8 mouse cellular contexts compared by ENCODE assay signal in the genomic region with DNA sequence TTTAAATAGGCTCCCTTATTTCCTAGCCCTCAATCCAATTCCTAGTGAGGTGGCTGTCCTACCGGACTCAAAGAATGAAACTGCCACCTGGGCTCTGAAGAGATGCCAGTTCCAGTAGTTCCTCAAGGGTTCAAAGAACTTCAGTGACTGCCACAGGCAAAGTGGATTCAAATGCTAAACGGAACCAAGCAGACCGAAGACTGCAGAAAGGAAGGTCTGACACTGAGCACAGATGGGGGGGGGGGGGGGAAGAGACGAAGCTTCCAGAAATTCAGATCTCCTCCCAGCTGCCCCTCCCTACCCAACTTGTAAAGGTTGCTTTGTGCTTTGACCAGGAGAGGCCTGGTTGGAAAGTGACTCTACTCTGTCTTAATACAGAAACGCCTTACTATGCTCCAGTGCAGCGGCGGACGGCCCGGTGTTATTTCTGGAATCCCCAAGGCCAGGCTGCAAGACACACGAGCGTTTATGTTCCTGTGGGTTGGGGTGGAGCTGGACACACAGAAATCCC. TPM values are rescaled to one million over a fixed set of nuclear protein-coding genes. Genes with fewer than 3 reads are reported as not detected.
DNase-seq lines count a peak whose midpoint lies in the region; ATAC-seq and TF ChIP-seq lines count a peak whose summit lies in the region.

No protein-coding gene starts in this region.

- H3K9me3 ChIP-seq in kidney, embryonic 16.5 days (ENCODE audit: low read length) = no peaks in the 10 kb centered on the region
- H3K9me3 ChIP-seq in ES-E14 (ENCODE audit: control insufficient read depth, insufficient read depth, low read depth, low read length) = no peaks in the 10 kb centered on the region
- no peaks in the 10 kb centered on the region for H3K9me3 ChIP-seq in heart, postnatal 0 days (replicated peaks; ENCODE audit: control insufficient read depth, low read length)
- H3K9me3 ChIP-seq in limb, embryonic 13.5 days = peaks cover 4% of the 10 kb centered on the region; the same call in 1 of the 2 replicates

- H3K27me3 ChIP-seq in kidney, embryonic 16.5 days (ENCODE audit: insufficient read depth, low read length) = no peaks in the 10 kb centered on the region
- H3K27me3 ChIP-seq in heart, postnatal 0 days (ENCODE audit: control insufficient read depth, insufficient read depth, low read length) = no peaks in the 10 kb centered on the region
- H3K27me3 ChIP-seq in limb, embryonic 13.5 days = no peaks in the 10 kb centered on the region
- no peaks in the 10 kb centered on the region for H3K27me3 ChIP-seq in small intestine, adult 2 months (ENCODE audit: control insufficient read depth, insufficient read depth, low read length)

- H3K4me2 ChIP-seq in kidney, embryonic 16.5 days (replicated peaks; ENCODE audit: low read depth, low read length) = peak overlapping the region; percentile 67
- H3K4me2 ChIP-seq in heart, postnatal 0 days (ENCODE audit: low read depth, low read length) = peak overlapping the region; percentile 58
- H3K4me2 ChIP-seq in limb, embryonic 13.5 days (replicated peaks) = peak overlapping the region; percentile 67

- no peak for DNase-seq in kidney, postnatal 25 days
- DNase-seq in ES-E14 (ENCODE audit: low read depth, low spot score) = no peak
- DNase-seq in cerebellum, adult 9-10 months = peak; percentile 74
- DNase-seq in heart, postnatal 0 days (ENCODE audit: low spot score) = peak; percentile 6
- DNase-seq in gastrocnemius, postnatal 14 days = no peak

- peaks cover 17% of the 10 kb centered on the region for H3K4me1 ChIP-seq in kidney, embryonic 16.5 days (ENCODE audit: insufficient read depth, low read length)
- H3K4me1 ChIP-seq in ES-E14 (ENCODE audit: control insufficient read depth in 2 of 2, insufficient read depth in 2 of 2, low read length in 2 of 2, poor library complexity in 1 of 2) = peaks cover 10 to 12% of the 10 kb centered on the region in 2 experiments
- peaks cover 20% of the 10 kb centered on the region for H3K4me1 ChIP-seq in heart, postnatal 0 days (ENCODE audit: control insufficient read depth, insufficient read depth)
- peaks cover 18% of the 10 kb centered on the region for H3K4me1 ChIP-seq in limb, embryonic 13.5 days
- peaks cover 3% of the 10 kb centered on the region; the same call in 1 of the 2 replicates for H3K4me1 ChIP-seq in small intestine, adult 2 months (ENCODE audit: control insufficient read depth, insufficient read depth, insufficient read length, low read length)

- TF ChIP-seq CTCF in heart, postnatal 0 days (IDR thresholded peaks at IDR 0.05; ENCODE audit: low read depth) = no peak
- no peak for TF ChIP-seq CTCF in small intestine, adult 2 months (IDR thresholded peaks at IDR 0.05; ENCODE audit: extremely low read depth, insufficient read length, insufficient replicate concordance, low read depth, low read length)

- no peak for TF ChIP-seq POLR2A in small intestine, adult 2 months (IDR thresholded peaks at IDR 0.05; ENCODE audit: low read depth, low read length)

- intact Hi-C loops in gastrocnemius, postnatal 14 days (cut with DNase I; ENCODE audit: low total_unique reads) = loop anchor here (10.0 kb wide), 1 partner anchor 96 kb away; no protein-coding TSS in a partner anchor

- H3K36me3 ChIP-seq in kidney, embryonic 16.5 days (ENCODE audit: insufficient read depth, low read length) = peaks cover 12% of the 10 kb centered on the region; the same call in 1 of the 2 replicates
- H3K36me3 ChIP-seq in ES-E14 (ENCODE audit: control insufficient read depth, insufficient read depth, low read length, poor library complexity, severe bottlenecking) = peaks cover 4% of the 10 kb centered on the region; the same call in 1 of the 2 replicates
- H3K36me3 ChIP-seq in heart, postnatal 0 days (replicated peaks; ENCODE audit: control insufficient read depth, insufficient read depth, low read length) = no peaks in the 10 kb centered on the region; the same call in 1 of the 2 replicates
- H3K36me3 ChIP-seq in limb, embryonic 13.5 days = peaks cover 22% of the 10 kb centered on the region
- peaks cover 7% of the 10 kb centered on the region; the same call in 1 of the 2 replicates for H3K36me3 ChIP-seq in small intestine, adult 2 months (ENCODE audit: control insufficient read depth, insufficient read depth, low read length)

- no peak for ATAC-seq in kidney, embryonic 16.5 days (ENCODE audit: low FRiP score, low TSS enrichment)
- no peak for ATAC-seq in heart, postnatal 0 days (ENCODE audit: insufficient read depth, low read depth)
- ATAC-seq in limb, embryonic 13.5 days (ENCODE audit: low FRiP score, low read depth) = no peak

- TF ChIP-seq EP300 in heart, postnatal 0 days (IDR thresholded peaks at IDR 0.05; ENCODE audit: low read depth) = no peak

- peak overlapping the region; percentile 76 for H3K9ac ChIP-seq in kidney, embryonic 16.5 days (replicated peaks; ENCODE audit: low read length)
- peak overlapping the region; percentile 60; the same call in 1 of the 2 replicates for H3K9ac ChIP-seq in ES-E14 (ENCODE audit: insufficient read depth, low read depth, low read length, poor library complexity, severe bottlenecking)
- no peak overlapping the region; the same call in 1 of the 2 replicates for H3K9ac ChIP-seq in heart, postnatal 0 days (replicated peaks; ENCODE audit: low read depth, low read length)
- peak overlapping the region; percentile 68 for H3K9ac ChIP-seq in limb, embryonic 13.5 days

- peak overlapping the region; percentile 69 for H3K4me3 ChIP-seq in kidney, embryonic 16.5 days (ENCODE audit: low read length)
- H3K4me3 ChIP-seq in ES-E14 (ENCODE audit: insufficient read depth in 1 of 2, low read depth in 1 of 2, low read length in 2 of 2, poor library complexity in 1 of 2, severe bottlenecking in 1 of 2) = peak overlapping the region; percentile 52 to 73
- peak overlapping the region; percentile 87 for H3K4me3 ChIP-seq in heart, postnatal 0 days (ENCODE audit: low read depth, low read length)
- H3K4me3 ChIP-seq in limb, embryonic 13.5 days = peak overlapping the region; percentile 89
- H3K4me3 ChIP-seq in small intestine, adult 2 months (ENCODE audit: low read depth, low read length) = 0 out of 2 replicates have a peak overlapping the region, but pooled peaks have one; percentile 1

- 34% methylated on average over 10 of the region's 11 CpGs for WGBS in kidney, embryonic 16.5 days
- 24% methylated on average over 11 of the region's 11 CpGs for WGBS in heart, postnatal 0 days
- 38% methylated on average over 10 of the region's 11 CpGs for WGBS in limb, embryonic 13.5 days
- 26% methylated on average over 11 of the region's 11 CpGs for WGBS in small intestine, adult 2 months

- H3K27ac ChIP-seq in kidney, embryonic 16.5 days (ENCODE audit: low read length) = peak overlapping the region; percentile 72; the same call in 1 of the 2 replicates
- peak overlapping the region; percentile 96 for H3K27ac ChIP-seq in ES-E14 (ENCODE audit: insufficient read depth, low read depth, low read length, poor library complexity, severe bottlenecking)
- H3K27ac ChIP-seq in heart, postnatal 0 days (ENCODE audit: low read depth) = peak overlapping the region; percentile 11
- H3K27ac ChIP-seq in limb, embryonic 13.5 days = peak overlapping the region; percentile 79
- peak overlapping the region; percentile 48 for H3K27ac ChIP-seq in small intestine, adult 2 months (ENCODE audit: insufficient read depth, low read depth, low read length)

- in situ Hi-C loops in ES-E14 (cut with MboI; ENCODE audit: low sequenced_read_pairs in 2 of 2, unreplicated experiment in 2 of 2) = no loop called here

TF ChIP-seq in ES-E14, 5 proteins besides CTCF, POLR2A, EP300 and RAD21:
- no peak for TF ChIP-seq CHD2 (IDR thresholded peaks at IDR 0.05; ENCODE audit: low read depth, low read length)
- no peak for TF ChIP-seq ZC3H11A (IDR thresholded peaks at IDR 0.05; ENCODE audit: borderline replicate concordance, low read depth, low read length)
- TF ChIP-seq ZNF384 (IDR thresholded peaks at IDR 0.05; ENCODE audit: low read depth, low read length) = no peak
- TF ChIP-seq MAFK (IDR thresholded peaks at IDR 0.05; ENCODE audit: insufficient read depth, low read depth, low read length) = no peak
- TF ChIP-seq HCFC1 (IDR thresholded peaks at IDR 0.05; ENCODE audit: borderline replicate concordance, insufficient read depth, low read length) = no peak

RNA-seq across cellular contexts. Expression of a gene that starts 1.2 kb away (rescaled TPM):
- 713 and 733 TPM in 2 replicates for polyA plus RNA-seq in kidney, embryonic 16.5 days (2015; fragmentation: Nextera tagmentation; extraction: Ambion mirVana)
- total RNA-seq in ES-E14 (2012; rRNA removed) = 407 and 596 TPM in 2 replicates
- 158 and 165 TPM in 2 replicates for total RNA-seq in heart, postnatal 0 days (2014; rRNA removed; ENCODE audit: low replicate concordance)
- polyA plus RNA-seq in heart, postnatal 0 days (2015; fragmentation: Nextera tagmentation; extraction: Ambion mirVana) = 224 and 234 TPM in 2 replicates
- polyA plus RNA-seq in limb, embryonic 13.5 days (2015; fragmentation: Nextera tagmentation; extraction: Ambion mirVana) = 705 and 725 TPM in 2 replicates
- polyA plus RNA-seq in small intestine, adult 2 months (2012; rRNA removed) = 13.5 and 39.4 TPM in 2 replicates
- total RNA-seq in gastrocnemius, postnatal 14 days (2021) = 10 to 100 TPM; 46.3 to 61.9 TPM

RNA-seq across cellular contexts. Expression of a gene that starts 45.2 kb away (rescaled TPM):
- 51.1 and 52.1 TPM in 2 replicates for polyA plus RNA-seq in kidney, embryonic 16.5 days (2015; fragmentation: Nextera tagmentation; extraction: Ambion mirVana)
- 56.7 and 77.3 TPM in 2 replicates for total RNA-seq in ES-E14 (2012; rRNA removed)
- 19.0 and 24.9 TPM in 2 replicates for total RNA-seq in heart, postnatal 0 days (2014; rRNA removed; ENCODE audit: low replicate concordance)
- 16.5 and 16.6 TPM in 2 replicates for polyA plus RNA-seq in heart, postnatal 0 days (2015; fragmentation: Nextera tagmentation; extraction: Ambion mirVana)
- 39.9 and 45.4 TPM in 2 replicates for polyA plus RNA-seq in limb, embryonic 13.5 days (2015; fragmentation: Nextera tagmentation; extraction: Ambion mirVana)
- 3.4 and 10.1 TPM in 2 replicates for polyA plus RNA-seq in small intestine, adult 2 months (2012; rRNA removed)
- total RNA-seq in gastrocnemius, postnatal 14 days (2021) = 10 to 100 TPM; 23.8 to 26.7 TPM

Comparison
In these comparisons a context has a peak if more than half of its experiments do, and no peak if none do; other contexts are left out.
1. H3K27ac ChIP-seq: peak in every context shown above with its lines; median percentile 96 in ES-E14; 79 in limb, embryonic 13.5 days; 72 in kidney, embryonic 16.5 days; 48 in small intestine, adult 2 months; 11 in heart, postnatal 0 days.
2. H3K4me3 ChIP-seq: peak in every context shown above with its lines; median percentile 89 in limb, embryonic 13.5 days; 87 in heart, postnatal 0 days; 69 in kidney, embryonic 16.5 days; 62 in ES-E14; 1 in small intestine, adult 2 months.
3. DNase-seq: peak in cerebellum, adult 9-10 months (single experiment) and heart, postnatal 0 days (single experiment); none in kidney, postnatal 25 days (0 of 2), ES-E14 (single experiment) and gastrocnemius, postnatal 14 days (single experiment).
4. Peak in every context shown above with its lines, with median percentiles within 50 percentile points of each other: H3K4me2 ChIP-seq.